ENCODE assay signal across 23 mouse cellular contexts in genomic region chr3:116833491-116833890, GRCm38 (mm10). TPM values are rescaled to one million over a fixed set of nuclear protein-coding genes. Genes with fewer than 3 reads are reported as not detected.
DNase-seq lines count a peak whose midpoint lies in the region; ATAC-seq and TF ChIP-seq lines count a peak whose summit lies in the region.
"Had no signal": no experiment of that assay in that cellular context is flagged by ENCODE, and none has a peak within 500 bp of the region (broad histone marks: within the 10 kb centered on the region; RNA-seq: fewer than 3 reads in every experiment).

No protein-coding gene starts in this region.

- no peak overlapping the region for H3K4me2 ChIP-seq in heart, embryonic 16.5 days (ENCODE audit: low read depth, low read length)
- H3K4me2 ChIP-seq in stomach, postnatal 0 days (replicated peaks; ENCODE audit: low read depth) = no peak overlapping the region
- H3K4me2 ChIP-seq in forebrain, embryonic 15.5 days (replicated peaks) = no peak overlapping the region
- H3K4me2 ChIP-seq: embryonic facial prominence, embryonic 12.5 days; embryonic facial prominence, embryonic 15.5 days; heart, embryonic 11.5 days; hindbrain, embryonic 12.5 days; hindbrain, embryonic 15.5 days; intestine, embryonic 15.5 days had no signal

- peak overlapping the region; percentile 42; the same call in 1 of the 2 replicates for H3K27ac ChIP-seq in heart, embryonic 10.5 days
- peak overlapping the region; percentile 6; the same call in 1 of the 2 replicates for H3K27ac ChIP-seq in heart, embryonic 16.5 days (ENCODE audit: low read length)
- H3K27ac ChIP-seq in stomach, postnatal 0 days (replicated peaks) = 0 out of 2 replicates have a peak overlapping the region, but pooled peaks have one; percentile 24
- no peak overlapping the region for H3K27ac ChIP-seq in forebrain, embryonic 15.5 days (replicated peaks)
- H3K27ac ChIP-seq: embryonic facial prominence, embryonic 12.5 days; embryonic facial prominence, embryonic 15.5 days; hindbrain, embryonic 12.5 days; hindbrain, embryonic 15.5 days; intestine, embryonic 15.5 days had no signal

- H3K9me3 ChIP-seq in heart, embryonic 10.5 days = no peaks in the 10 kb centered on the region
- no peaks in the 10 kb centered on the region for H3K9me3 ChIP-seq in heart, embryonic 16.5 days (replicated peaks; ENCODE audit: control insufficient read depth, low read length)
- H3K9me3 ChIP-seq in stomach, postnatal 0 days (ENCODE audit: control insufficient read depth, low read length) = no peaks in the 10 kb centered on the region
- H3K9me3 ChIP-seq in forebrain, embryonic 15.5 days = no peaks in the 10 kb centered on the region
- H3K9me3 ChIP-seq: embryonic facial prominence, embryonic 12.5 days; embryonic facial prominence, embryonic 15.5 days; hindbrain, embryonic 12.5 days; hindbrain, embryonic 15.5 days; intestine, embryonic 15.5 days had no signal

- peak; percentile 63 for DNase-seq in heart, embryonic 10.5 days (ENCODE audit: low spot score)
- DNase-seq in heart, postnatal 25 days (ENCODE audit: low spot score) = no peak
- DNase-seq in heart, postnatal 36 days = no peak
- no peak for DNase-seq in stomach, postnatal 0 days (ENCODE audit: low spot score)
- DNase-seq: adrenal gland, adult 2 months; adrenal gland, postnatal 14 days; cerebellum, adult 11 months; cerebellum, adult 2 months; cerebellum, adult 9-11 months; cerebellum, postnatal 25 days; gastrocnemius, postnatal 14 days; kidney, adult 18-20 months; kidney, adult 9 months had no signal

- no peak for ATAC-seq in heart, embryonic 16.5 days (replicated peaks; ENCODE audit: extremely low read depth, insufficient read depth, low FRiP score)
- no peak for ATAC-seq in stomach, postnatal 0 days (ENCODE audit: low FRiP score, low TSS enrichment)
- no peak for ATAC-seq in forebrain, embryonic 15.5 days (replicated peaks)
- ATAC-seq: CD4-positive, CD25-positive, alpha-beta regulatory T cell, adult 4 months; forebrain, embryonic 14.5 days; intestine, embryonic 15.5 days had no signal

- H3K9ac ChIP-seq in heart, embryonic 16.5 days (ENCODE audit: low read length) = no peak overlapping the region
- no peak overlapping the region for H3K9ac ChIP-seq in stomach, postnatal 0 days (ENCODE audit: low read length)
- no peak overlapping the region for H3K9ac ChIP-seq in forebrain, embryonic 15.5 days (replicated peaks)
- H3K9ac ChIP-seq: embryonic facial prominence, embryonic 12.5 days; embryonic facial prominence, embryonic 15.5 days; hindbrain, embryonic 12.5 days; hindbrain, embryonic 15.5 days; intestine, embryonic 15.5 days had no signal

- 77% methylated on average over 4 of the region's 4 CpGs for WGBS in heart, embryonic 10.5 days
- WGBS in heart, embryonic 16.5 days = 80% methylated on average over 4 of the region's 4 CpGs
- WGBS in stomach, postnatal 0 days = 75% methylated on average over 4 of the region's 4 CpGs
- 87% methylated on average over 4 of the region's 4 CpGs for WGBS in forebrain, embryonic 15.5 days

- no peaks in the 10 kb centered on the region for H3K36me3 ChIP-seq in heart, embryonic 10.5 days
- H3K36me3 ChIP-seq in heart, embryonic 16.5 days (ENCODE audit: control insufficient read depth, insufficient read depth) = no peaks in the 10 kb centered on the region
- H3K36me3 ChIP-seq in stomach, postnatal 0 days (ENCODE audit: control insufficient read depth, insufficient read depth, low read length) = no peaks in the 10 kb centered on the region
- H3K36me3 ChIP-seq in forebrain, embryonic 15.5 days = no peaks in the 10 kb centered on the region
- H3K36me3 ChIP-seq: embryonic facial prominence, embryonic 12.5 days; embryonic facial prominence, embryonic 15.5 days; hindbrain, embryonic 12.5 days; hindbrain, embryonic 15.5 days; intestine, embryonic 15.5 days had no signal

- no peak for TF ChIP-seq EP300 in stomach, postnatal 0 days (optimal IDR thresholded peaks at IDR 0.05)

- H3K4me1 ChIP-seq in heart, embryonic 10.5 days = peaks cover 10% of the 10 kb centered on the region; the same call in 1 of the 2 replicates
- peaks cover 4% of the 10 kb centered on the region for H3K4me1 ChIP-seq in heart, embryonic 16.5 days (ENCODE audit: control insufficient read depth, insufficient read depth, low read length)
- no peaks in the 10 kb centered on the region for H3K4me1 ChIP-seq in stomach, postnatal 0 days (replicated peaks; ENCODE audit: control insufficient read depth, insufficient read depth)
- H3K4me1 ChIP-seq in forebrain, embryonic 15.5 days = peaks cover 4% of the 10 kb centered on the region; the same call in 1 of the 2 replicates
- H3K4me1 ChIP-seq: embryonic facial prominence, embryonic 12.5 days; embryonic facial prominence, embryonic 15.5 days; hindbrain, embryonic 12.5 days; hindbrain, embryonic 15.5 days; intestine, embryonic 15.5 days had no signal

- intact Hi-C loops in heart, postnatal 25 days (cut with DNase I) = loop anchor here (10.0 kb wide), 1 partner anchor 239 kb away; the partner anchor contains the start of gene Sass6
- intact Hi-C loops in heart, postnatal 36 days (cut with DNase I) = no loop called here

- H3K27me3 ChIP-seq in heart, embryonic 10.5 days (ENCODE audit: insufficient read depth, poor library complexity, severe bottlenecking) = no peaks in the 10 kb centered on the region
- no peaks in the 10 kb centered on the region for H3K27me3 ChIP-seq in heart, embryonic 16.5 days (ENCODE audit: control insufficient read depth, insufficient read depth, low read length)
- H3K27me3 ChIP-seq in stomach, postnatal 0 days (ENCODE audit: control insufficient read depth, insufficient read depth, low read length) = no peaks in the 10 kb centered on the region
- H3K27me3 ChIP-seq in forebrain, embryonic 15.5 days = no peaks in the 10 kb centered on the region
- H3K27me3 ChIP-seq: embryonic facial prominence, embryonic 12.5 days; embryonic facial prominence, embryonic 15.5 days; hindbrain, embryonic 12.5 days; hindbrain, embryonic 15.5 days; intestine, embryonic 15.5 days had no signal

- H3K4me3 ChIP-seq in heart, embryonic 10.5 days = no peak overlapping the region
- no peak overlapping the region for H3K4me3 ChIP-seq in heart, embryonic 16.5 days (ENCODE audit: low read length)
- H3K4me3 ChIP-seq in stomach, postnatal 0 days (ENCODE audit: low read depth, low read length) = no peak overlapping the region
- no peak overlapping the region for H3K4me3 ChIP-seq in forebrain, embryonic 15.5 days
- H3K4me3 ChIP-seq: embryonic facial prominence, embryonic 12.5 days; embryonic facial prominence, embryonic 15.5 days; hindbrain, embryonic 12.5 days; hindbrain, embryonic 15.5 days; intestine, embryonic 15.5 days had no signal

- no peak for TF ChIP-seq CTCF in stomach, postnatal 0 days (IDR thresholded peaks at IDR 0.05; ENCODE audit: low read depth)

RNA-seq across cellular contexts. Expression of gene Agl, which starts 25.5 kb away (rescaled TPM):
- polyA plus RNA-seq in heart, embryonic 10.5 days (2016; fragmentation: Nextera tagmentation; extraction: Ambion mirVana) = 30.7 and 47.2 TPM in 2 replicates
- total RNA-seq in heart, postnatal 25 days (2021) = 100 to 1,000 TPM; 199 to 210 TPM
- polyA plus RNA-seq in heart, embryonic 16.5 days (2015; fragmentation: Nextera tagmentation; extraction: Ambion mirVana) = 155 and 157 TPM in 2 replicates
- total RNA-seq in heart, postnatal 36 days (2021) = 100 to 1,000 TPM; 189 to 212 TPM
- polyA plus RNA-seq in stomach, postnatal 0 days (2015; fragmentation: Nextera tagmentation; extraction: Ambion mirVana) = 8.9 and 9.1 TPM in 2 replicates
- polyA plus RNA-seq in forebrain, embryonic 15.5 days (2015; fragmentation: Nextera tagmentation; extraction: Ambion mirVana) = 13.4 and 14.4 TPM in 2 replicates

RNA-seq across cellular contexts. Expression of gene Frrs1, which starts 25.8 kb away (rescaled TPM):
- 24.8 and 32.7 TPM in 2 replicates for polyA plus RNA-seq in heart, embryonic 10.5 days (2016; fragmentation: Nextera tagmentation; extraction: Ambion mirVana)
- 1 to 10 TPM; 3.1 to 4.8 TPM for total RNA-seq in heart, postnatal 25 days (2021)
- 13.8 and 21.9 TPM in 2 replicates for polyA plus RNA-seq in heart, embryonic 16.5 days (2015; fragmentation: Nextera tagmentation; extraction: Ambion mirVana)
- total RNA-seq in heart, postnatal 36 days (2021) = 1 to 10 TPM; 2.7 to 5.0 TPM
- polyA plus RNA-seq in stomach, postnatal 0 days (2015; fragmentation: Nextera tagmentation; extraction: Ambion mirVana) = 22.3 and 24.1 TPM in 2 replicates
- 3.2 and 3.8 TPM in 2 replicates for polyA plus RNA-seq in forebrain, embryonic 15.5 days (2015; fragmentation: Nextera tagmentation; extraction: Ambion mirVana)
